Mouse (Mus musculus) embryo, embryonic 10 days (tissue): Measurements from ENCODE around the gene Acaa1a.

ENCODE experiments used
- DNase-seq: peaks from one replicate; pipeline ENCODE4 v3.0.0-alpha.2; 2015; ENCODE audit warnings: low spot score

Acaa1a gene

GRCm38 (mm10) chr9:119394808-119395207 lies 55.3 kb downstream of the Acaa1a start:
- DNase-seq: no peak
